Mouse (Mus musculus) heart, adult 2 months (tissue): ENCODE measurements around the gene Carm1. TPM values are rescaled to one million over a fixed set of nuclear protein-coding genes. Genes with fewer than 3 reads are reported as not detected.
A peak's percentile ranks its signal among the peaks of the same experiment; 100 is the strongest.
"Not testable (repeated sequence)": the region's sequence is repeated elsewhere in the genome, so short reads cannot be mapped to it uniquely, and the experiment has no call there.

Source experiments
- DNase-seq, 2 experiments: peaks; one replicate each; pipeline ENCODE4 v3.0.0; 2021
- H3K27ac ChIP-seq: fragments of 200-600 bp; 2 replicates; pipeline ENCODE4 v1.8.1; 2022
- H3K27me3 ChIP-seq: fragments of 200-500 bp; 2 replicates; pipeline ENCODE4 v1.6.1; 2012; ENCODE audit warnings: mild to moderate bottlenecking, low read length, inconsistent platforms, mixed read lengths; ENCODE audit not compliant: control insufficient read depth, insufficient read depth
- H3K36me3 ChIP-seq: fragments of 200-500 bp; 2 replicates; pipeline ENCODE4 v1.6.1; 2012; ENCODE audit warnings: low read length, inconsistent platforms; ENCODE audit not compliant: control insufficient read depth, insufficient read depth
- H3K4me1 ChIP-seq: fragments of 200-500 bp; 2 replicates; pipeline ENCODE4 v1.6.1; 2011; ENCODE audit warnings: low read length; ENCODE audit not compliant: control insufficient read depth, insufficient read depth
- H3K4me3 ChIP-seq: fragments of 200-600 bp; 2 replicates; pipeline ENCODE4 v1.8.1; 2022
- H3K79me2 ChIP-seq: fragments of 200-500 bp; replicated peaks from 2 replicates; pipeline ENCODE4 v1.6.1; 2012; ENCODE audit warnings: mild to moderate bottlenecking, inconsistent platforms, low read length, moderate library complexity, mixed read lengths; ENCODE audit not compliant: control insufficient read depth, insufficient read depth
- H3K9ac ChIP-seq: fragments of 200-500 bp; 2 replicates; pipeline ENCODE4 v1.6.1; 2012; ENCODE audit warnings: low read depth, mild to moderate bottlenecking, control low read depth, inconsistent platforms, low read length, mixed read lengths
- CTCF ChIP-seq: fragments of 200-600 bp; IDR thresholded peaks from 2 replicates; pipeline ENCODE4 v1.8.1; 2022; ENCODE audit warnings: antibody characterized with exemption, mild to moderate bottlenecking, moderate library complexity
- EP300 ChIP-seq: fragments of 200-500 bp; IDR thresholded peaks from 2 replicates; pipeline ENCODE4 v1.6.1; 2011; ENCODE audit warnings: low read depth, low read length, control low read depth; ENCODE audit not compliant: insufficient read depth
- POLR2A ChIP-seq: fragments of 200-500 bp; IDR thresholded peaks from 2 replicates; pipeline ENCODE4 v1.6.1; 2011; ENCODE audit warnings: mild to moderate bottlenecking, low read depth, low read length, control low read depth; ENCODE audit not compliant: insufficient read depth
- WGBS: fragments of 180-500 bp; shearing (Covaris S2); methylation state at CpG from one replicate; pipeline ENCODE4 v1.1.7; 2018; 5-methylcytosine and 5-hydroxymethylcytosine counted together
- intact Hi-C: fragments of 180-260 bp; cut with DNase I; formaldehyde crosslinking; loops from one replicate; pipeline ENCODE4 v1.15.1; 2025
- polyA plus RNA-seq: library from polyadenylated mRNA; depleted of rRNA; stranded (reverse); fragments of >200 nt; gene quantifications from 2 replicates; pipeline ENCODE4 v1.2.3, GENCODE M21; 2012
- total RNA-seq, 2 experiments: library from RNA; stranded (reverse); gene quantifications; 2 replicates each; pipeline ENCODE4 v1.2.3; 2021

Carm1 gene
- total and polyA plus RNA-seq, 3 experiments = 61.5 to 77.6 (median 66.5) TPM

GRCm38 (mm10) chr9:21591127-21591830 lies 44.6 kb downstream of the Carm1 start:
- WGBS = 79% methylated on average over 6 of the region's 6 CpGs
- no peak for TF ChIP-seq EP300
- no peak for TF ChIP-seq POLR2A
- TF ChIP-seq CTCF = no peak
- intact Hi-C loops = no loop called here
- H3K9ac ChIP-seq = no peak overlapping the region
- H3K27ac ChIP-seq = no peak overlapping the region
- no peaks in the 10 kb centered on the region; the same call in 1 of the 2 replicates for H3K79me2 ChIP-seq
- no peak overlapping the region for H3K4me3 ChIP-seq
- H3K4me1 ChIP-seq = peaks cover 9% of the 10 kb centered on the region
- no peaks in the 10 kb centered on the region for H3K27me3 ChIP-seq
- H3K36me3 ChIP-seq = no peaks in the 10 kb centered on the region; the same call in 1 of the 2 replicates
- DNase-seq = no peak

GRCm38 (mm10) chr9:21591831-21592702 lies 45.4 kb downstream of the Carm1 start:
- Histone ChIP-seq H3K79me2 (no peaks in the 10 kb centered on the region; the same call in 1 of the 2 replicates), H3K9ac (peak overlapping the region; percentile 61), H3K36me3 (no peaks in the 10 kb centered on the region; the same call in 1 of the 2 replicates), H3K27me3 (no peaks in the 10 kb centered on the region), H3K4me1 (peaks cover 9% of the 10 kb centered on the region), H3K27ac (peak overlapping the region; percentile 72), H3K4me3 (peak overlapping the region; percentile 84)
- 15% methylated on average over 17 of the region's 17 CpGs for WGBS
- intact Hi-C loops = loop anchor here (1.0 kb wide), 2 partner anchors 24 to 45 kb away; partner anchors contain the start of gene Smarca4
- TF ChIP-seq POLR2A (no peak), EP300 (no peak), CTCF (no peak)
- peak in 1 of 2 experiments; percentile 26 for DNase-seq

GRCm38 (mm10) chr9:21592703-21593121 lies 46.0 kb downstream of the Carm1 start, which contains the start of the genes Timm29 and Yipf2:
Timm29 (plus strand) TSS chr9:21592722.
Yipf2 (minus strand) TSS chr9:21592828.
- peak within 1 kb of the TSS; percentile 84 for H3K4me3 ChIP-seq
- H3K27ac ChIP-seq = peak within 1 kb of the TSS; percentile 72
- intact Hi-C loops = loop anchor here (1.0 kb wide), 2 partner anchors 24 to 45 kb away; partner anchors contain the start of gene Smarca4
- H3K4me1 ChIP-seq = peaks cover 9% of the 10 kb centered on the region
- H3K27me3 ChIP-seq = no peaks in the 10 kb centered on the region
- H3K79me2 ChIP-seq = no peaks in the 10 kb centered on the region; the same call in 1 of the 2 replicates
- DNase-seq = peak; percentile 89 to 91
- under 1% methylated on average over 30 of the region's 30 CpGs for WGBS
- TF ChIP-seq CTCF (no peak), POLR2A (peak; percentile 92), EP300 (peak; percentile 95)
- H3K9ac ChIP-seq = peak within 1 kb of the TSS; percentile 84
- no peaks in the 10 kb centered on the region; the same call in 1 of the 2 replicates for H3K36me3 ChIP-seq

- TF ChIP-seq CTCF (no peak), POLR2A (no peak), EP300 (no peak)
- Histone ChIP-seq H3K79me2 (no peaks in the 10 kb centered on the region; the same call in 1 of the 2 replicates), H3K27me3 (no peaks in the 10 kb centered on the region), H3K4me1 (peaks cover 9% of the 10 kb centered on the region), H3K4me3 (peak overlapping the region; percentile 84), H3K36me3 (no peaks in the 10 kb centered on the region; the same call in 1 of the 2 replicates), H3K27ac (peak overlapping the region; percentile 72), H3K9ac (peak overlapping the region; percentile 84)
- WGBS = under 1% methylated on average over 68 of the region's 69 CpGs
- intact Hi-C loops = no loop called here
- no peak for DNase-seq
Measured at GRCm38 (mm10) chr9:21593122-21593721, 46.5 kb downstream of the Carm1 start.

- DNase-seq, H3K27me3 ChIP-seq, H3K27ac ChIP-seq, H3K4me1 ChIP-seq, H3K79me2 ChIP-seq, intact Hi-C loops, H3K36me3 ChIP-seq, H3K4me3 ChIP-seq, H3K9ac ChIP-seq: not testable (repeated sequence)
- 76% methylated on average over 8 of the region's 8 CpGs for WGBS
Measured at GRCm38 (mm10) chr9:21594350-21594749, 47.7 kb downstream of the Carm1 start.
